In genomic region chr4:46997969-46998368, GRCm38 (mm10) we compare ENCODE assay signal across 33 mouse cellular contexts. TPM values are rescaled to one million over a fixed set of nuclear protein-coding genes. Genes with fewer than 3 reads are reported as not detected.
"Had no signal": no experiment of that assay in that cellular context is flagged by ENCODE, and none has a peak within 500 bp of the region (broad histone marks: within the 10 kb centered on the region; RNA-seq: fewer than 3 reads in every experiment).

No protein-coding gene starts in this region.

- H3K4me3 ChIP-seq: limb, embryonic 10.5 days; limb, embryonic 12.5 days; limb, embryonic 13.5 days; limb, embryonic 15.5 days; liver, embryonic 12.5 days; liver, embryonic 13.5 days; liver, embryonic 15.5 days; lung, embryonic 15.5 days; megakaryocyte, embryonic 14.5 days; midbrain, embryonic 10.5 days; midbrain, embryonic 12.5 days; midbrain, embryonic 13.5 days; midbrain, embryonic 15.5 days; myocyte had no signal

- DNase-seq: left cerebral cortex, postnatal 4 days; liver; liver, embryonic 13.5 days; liver, postnatal 0 days; lung, adult 18-20 months; lung, adult 2 months; lung, embryonic 14.5 days; lung, postnatal 10 days; lung, postnatal 14 days; lung, postnatal 36 days; lung, postnatal 4 days; midbrain, embryonic 14.5 days had no signal

- ATAC-seq: liver, embryonic 12.5 days; liver, postnatal 0 days; lung, postnatal 0 days; midbrain, embryonic 13.5 days; midbrain, embryonic 15.5 days; midbrain, embryonic 16.5 days had no signal

- H3K27ac ChIP-seq: limb, embryonic 10.5 days; limb, embryonic 12.5 days; limb, embryonic 13.5 days; limb, embryonic 15.5 days; liver, embryonic 12.5 days; liver, embryonic 13.5 days; liver, embryonic 14.5 days; liver, embryonic 15.5 days; lung, embryonic 15.5 days; macrophage; midbrain, embryonic 10.5 days; midbrain, embryonic 12.5 days; midbrain, embryonic 13.5 days; midbrain, embryonic 15.5 days had no signal

RNA-seq across cellular contexts. Expression of gene Gabbr2, which starts 6.3 kb away (rescaled TPM):
- total RNA-seq: megakaryocyte progenitor cell, adult 5-6 weeks; megakaryocyte, adult 5-6 weeks; megakaryocyte-erythroid progenitor cell, adult 5-6 weeks; monocyte, adult 5-6 weeks had no signal
